Mouse (Mus musculus) bone marrow macrophage, adult 2 months (primary cell): ENCODE data around the gene Pax2.

ENCODE experiments used
- CTCF ChIP-seq: IDR thresholded peaks from 2 replicates; pipeline ENCODE4 v1.5.1; 2012; ENCODE audit warnings: low read depth, mild to moderate bottlenecking, low read length, moderate library complexity
- POLR2A ChIP-seq: IDR thresholded peaks from 2 replicates; pipeline ENCODE4 v1.6.1; 2012; ENCODE audit warnings: mild to moderate bottlenecking, low read depth, low read length, borderline replicate concordance

DNA sequence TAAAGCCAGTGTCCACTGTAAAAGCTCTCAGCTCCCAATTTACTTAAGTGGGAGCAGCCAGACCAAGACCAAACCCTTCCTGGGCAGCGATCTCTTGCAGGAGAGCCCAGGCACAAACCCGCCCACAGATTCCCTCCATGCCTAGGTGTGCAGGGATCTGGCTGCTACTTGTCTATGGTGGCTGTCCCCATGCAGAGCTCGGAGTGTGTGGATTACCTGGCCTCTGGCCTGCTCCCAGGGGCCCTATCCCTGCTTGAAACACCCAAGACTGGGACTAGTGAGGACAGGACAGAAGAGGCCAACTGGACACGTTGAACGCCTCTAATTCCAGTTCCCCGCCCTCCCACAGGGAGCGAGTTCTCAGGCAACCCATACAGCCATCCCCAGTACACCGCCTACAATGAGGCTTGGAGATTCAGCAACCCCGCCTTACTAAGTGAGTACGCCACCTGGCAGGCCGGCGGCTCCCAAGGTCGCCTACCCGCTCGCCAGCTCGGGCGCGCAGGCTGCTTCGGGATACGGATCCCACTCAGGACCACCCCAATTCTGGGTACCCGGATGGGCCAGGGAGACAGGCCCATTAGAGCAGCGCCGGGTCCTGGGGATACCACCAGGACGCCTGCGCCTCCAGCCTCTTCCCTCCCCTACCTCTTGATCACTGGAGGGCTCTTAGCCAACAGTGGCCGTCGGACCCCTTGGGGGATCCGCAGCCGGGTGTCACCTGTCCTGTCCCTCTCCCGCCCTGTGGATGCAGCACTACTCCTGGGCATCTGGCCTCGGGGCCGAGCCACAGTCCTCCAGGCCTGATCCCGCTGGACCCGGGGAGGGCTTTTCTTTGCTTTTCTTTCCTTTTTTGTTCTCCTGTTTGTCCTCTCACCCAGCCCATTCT, 79.4 kb downstream of the Pax2 start:
- TF ChIP-seq CTCF (no peak), POLR2A (no peak)
